Mouse (Mus musculus) megakaryocyte progenitor cell, adult 5-6 weeks (primary cell): ENCODE data around the gene Calu. TPM values are rescaled to one million over a fixed set of nuclear protein-coding genes. Genes with fewer than 3 reads are reported as not detected.
"Not testable (repeated sequence)": the region's sequence is repeated elsewhere in the genome, so short reads cannot be mapped to it uniquely, and the experiment has no call there.

Experiments used
- ATAC-seq: replicated peaks from 2 replicates; pipeline ENCODE4 v1.8.0; 2016; ENCODE audit warnings: mild to moderate bottlenecking, moderate TSS enrichment, inconsistent platforms; ENCODE audit not compliant: poor library complexity
- total RNA-seq, 2 experiments: library from RNA; stranded (forward) in 1 of 2; stranded (reverse) in 1 of 2; fragments of 157-497, 149-512 nt in 1 of 2; fragments of 200-1000 nt in 1 of 2; gene quantifications; 2 replicates each; pipeline versions ENCODE4 v1.2.3 to v1.2.4; 2015 to 2017

The Calu gene
- total RNA-seq (2015) (84.9 and 85.3 TPM in 2 replicates), total RNA-seq (2017) (211 TPM in 2 replicates)

- ATAC-seq: peak; percentile 94
Measured at GRCm38 (mm10) chr6:29347665-29348370, at the start of gene Calu. Gene Calu (plus strand): TSS chr6:29348069.

GRCm38 (mm10) chr6:29299112-29299511, 48.8 kb upstream of the Calu start:
- ATAC-seq: no peak

GRCm38 (mm10) chr6:29303251-29303650, 44.6 kb upstream of the Calu start:
- ATAC-seq: no peak

DNA sequence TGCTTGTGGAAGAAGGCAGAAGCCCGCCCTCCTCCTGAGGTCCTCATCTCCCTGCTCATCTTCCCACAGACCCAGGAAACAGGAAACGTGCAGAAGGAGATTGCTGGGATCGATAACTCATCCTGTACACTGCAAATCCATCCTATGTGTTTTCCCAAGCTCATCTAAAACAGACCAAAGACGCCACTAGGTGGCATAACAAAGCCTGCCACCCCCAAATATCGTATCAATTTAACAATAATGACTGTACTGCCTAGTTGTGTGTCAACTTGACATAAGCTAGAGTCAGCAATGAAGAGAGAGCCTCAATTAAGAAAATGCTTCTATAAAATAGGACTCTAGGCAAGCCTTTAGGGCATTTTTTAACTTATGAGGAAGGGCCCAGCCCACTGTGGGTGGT, 44.1 kb upstream of the Calu start:
- no peak for ATAC-seq

- ATAC-seq: no peak
Measured at GRCm38 (mm10) chr6:29305462-29305861, 42.4 kb upstream of the Calu start.

DNA sequence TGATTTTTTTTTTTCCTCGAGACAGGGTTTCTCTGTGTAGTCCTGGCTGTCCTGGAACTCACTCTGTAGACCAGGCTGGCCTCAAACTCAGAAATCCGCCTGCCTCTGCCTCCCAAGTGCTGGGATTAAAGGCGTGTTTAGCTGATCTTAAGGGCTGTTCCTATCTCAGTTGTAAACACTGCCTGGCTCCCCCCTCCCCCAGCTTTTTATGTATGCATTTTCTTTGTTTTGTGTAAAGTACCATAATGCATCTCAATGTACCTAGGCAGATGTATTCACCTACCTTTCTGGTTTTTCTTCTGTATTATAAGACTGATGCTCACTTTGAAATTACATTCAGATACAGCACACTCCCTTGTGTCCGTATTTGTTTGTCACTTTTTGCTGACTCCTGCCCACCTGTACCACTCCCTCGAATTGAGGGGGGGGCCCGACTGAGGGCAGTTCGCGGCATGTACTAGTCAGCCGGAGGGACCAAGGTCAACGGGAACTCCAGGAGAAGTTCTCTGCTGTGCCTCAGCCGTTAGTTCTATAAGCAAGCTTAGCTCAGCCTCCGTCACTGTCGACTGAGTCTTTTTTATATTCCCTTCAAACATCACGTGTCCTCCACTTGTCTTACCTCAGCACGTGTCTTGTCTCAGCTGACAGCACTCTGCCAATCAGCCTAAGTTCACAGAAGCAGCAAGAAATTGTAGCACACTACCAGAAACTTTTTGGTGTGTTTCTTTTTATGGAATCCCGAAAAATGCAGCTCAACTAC, 38.8 kb upstream of the Calu start:
- ATAC-seq: no peak

- no peak for ATAC-seq
Measured at GRCm38 (mm10) chr6:29313690-29314202, 34.1 kb upstream of the Calu start.

DNA sequence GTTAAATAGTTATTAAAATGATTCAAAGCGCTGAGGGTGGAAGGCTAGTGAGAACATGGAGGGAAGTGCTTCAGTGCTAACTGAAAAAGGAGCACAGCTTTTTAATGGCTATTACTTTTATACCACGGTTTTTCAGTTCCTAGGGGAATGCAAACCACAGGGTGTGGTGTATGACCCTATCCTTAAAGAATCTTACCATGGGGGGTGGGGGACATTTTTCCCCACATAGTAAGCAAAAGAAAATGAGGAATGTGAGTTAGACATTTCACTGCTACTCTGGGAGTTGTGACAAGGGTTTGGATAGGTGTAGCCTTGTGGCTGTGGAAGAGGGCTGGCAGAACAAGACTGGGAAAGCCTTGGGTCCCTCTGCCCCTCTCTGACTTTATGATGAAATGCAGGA, 30.6 kb upstream of the Calu start:
- no peak for ATAC-seq

DNA sequence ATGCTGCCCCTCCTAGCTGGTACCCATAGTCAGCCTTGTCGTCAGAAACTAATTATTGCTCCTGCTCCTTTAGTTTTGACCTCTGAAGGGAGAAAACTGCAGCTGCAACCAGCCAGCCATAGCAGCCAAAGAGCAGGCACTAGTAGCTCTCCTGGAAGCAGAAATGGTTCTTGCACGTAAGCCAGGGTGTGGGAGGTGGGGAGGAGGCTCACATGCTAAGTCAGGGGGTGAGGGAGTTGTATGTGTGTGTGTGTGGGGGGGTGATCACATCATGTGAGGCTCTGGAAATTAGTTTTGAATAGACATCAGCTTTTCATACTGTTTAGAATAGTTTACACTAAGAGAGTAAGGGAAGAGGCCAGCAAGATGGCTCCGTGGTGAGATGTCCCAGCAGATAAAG, 29.9 kb upstream of the Calu start:
- no peak for ATAC-seq

- no peak for ATAC-seq
Measured at GRCm38 (mm10) chr6:29318879-29319278, 29.0 kb upstream of the Calu start, which contains the start of gene Fam71f1. Gene Fam71f1 (plus strand): TSS chr6:29319140.

DNA sequence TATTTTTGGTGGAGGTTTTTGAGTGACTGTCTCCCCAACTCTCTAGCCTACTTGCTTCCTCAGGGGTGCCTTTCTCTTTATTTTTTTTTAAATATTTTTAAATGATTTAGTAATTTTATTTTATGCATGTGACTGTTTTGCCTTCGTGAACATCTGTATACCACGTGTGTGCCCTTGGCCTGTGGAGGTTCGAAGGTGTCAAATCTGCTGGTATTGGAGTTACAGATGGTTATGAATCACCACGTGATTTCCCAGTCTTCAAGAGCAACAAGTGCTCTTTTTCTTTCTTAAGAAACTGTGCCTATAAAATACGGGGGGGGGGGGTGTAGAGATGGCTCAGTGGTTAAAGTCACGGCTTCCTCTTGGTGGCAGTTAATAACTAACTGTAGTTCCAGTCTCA, 26.3 kb upstream of the Calu start:
- ATAC-seq: no peak

DNA sequence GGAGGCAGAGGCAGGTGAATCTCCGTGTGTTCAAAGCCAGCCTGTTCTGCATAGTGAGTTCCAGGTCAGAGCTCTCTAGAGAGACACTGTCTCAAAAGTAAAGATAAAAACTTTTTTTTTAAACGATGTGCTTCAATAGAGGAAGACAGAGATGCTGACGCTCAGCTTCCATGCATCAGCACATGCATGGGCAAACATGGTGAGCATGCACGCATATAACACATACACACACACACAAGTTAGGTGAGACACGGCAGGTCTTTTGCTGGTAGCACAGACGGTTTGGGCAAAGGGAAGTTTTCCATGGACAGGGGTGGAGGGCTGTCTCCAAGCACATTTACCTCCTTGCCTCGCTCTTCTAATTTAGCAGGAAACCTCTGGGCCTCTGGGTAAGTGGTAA, 25.7 kb upstream of the Calu start:
- no peak for ATAC-seq

DNA sequence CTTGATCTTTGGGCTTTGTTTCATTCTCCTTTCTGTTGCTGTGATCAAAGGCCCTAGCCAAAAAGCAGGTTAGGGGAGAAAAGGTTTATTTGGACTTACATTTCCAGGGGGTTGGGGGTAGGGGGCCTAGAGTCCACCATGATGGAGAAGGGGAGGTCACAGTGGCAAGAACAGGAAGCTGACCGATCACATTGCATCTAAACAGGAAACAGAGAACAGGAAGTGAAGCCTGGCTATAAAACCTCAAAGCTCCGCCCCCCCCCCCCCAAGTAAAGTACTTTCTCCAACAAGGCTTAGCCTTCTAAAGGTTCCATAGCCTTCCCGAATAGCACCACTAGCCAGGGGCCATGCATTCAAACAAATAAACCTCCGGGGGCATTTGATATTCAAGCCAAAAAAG, 25.1 kb upstream of the Calu start:
- 0 out of 2 replicates have a peak, but pooled peaks have one; percentile 34 for ATAC-seq

DNA sequence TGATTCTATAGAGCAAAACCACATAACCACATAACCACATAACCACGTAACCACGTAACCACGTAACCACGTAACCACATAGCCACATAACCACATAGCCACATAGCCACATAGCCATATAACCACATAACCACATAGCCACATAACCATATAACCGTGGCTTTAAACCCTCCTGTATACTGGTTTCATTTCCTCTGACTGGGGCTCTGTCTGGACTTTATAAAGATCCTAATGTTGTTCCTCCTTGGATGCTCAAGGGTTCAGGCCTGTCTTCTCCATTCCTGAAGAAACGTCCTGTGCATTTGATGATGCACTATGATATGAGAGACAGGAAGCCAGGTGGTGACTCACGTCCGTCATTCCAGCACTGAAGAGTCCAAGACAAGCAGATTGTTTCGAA, 20.9 kb upstream of the Calu start:
- peak; percentile 23; the same call in 1 of the 2 replicates for ATAC-seq

- peak; percentile 42 for ATAC-seq
Measured at GRCm38 (mm10) chr6:29329514-29329913, 18.4 kb upstream of the Calu start.

DNA sequence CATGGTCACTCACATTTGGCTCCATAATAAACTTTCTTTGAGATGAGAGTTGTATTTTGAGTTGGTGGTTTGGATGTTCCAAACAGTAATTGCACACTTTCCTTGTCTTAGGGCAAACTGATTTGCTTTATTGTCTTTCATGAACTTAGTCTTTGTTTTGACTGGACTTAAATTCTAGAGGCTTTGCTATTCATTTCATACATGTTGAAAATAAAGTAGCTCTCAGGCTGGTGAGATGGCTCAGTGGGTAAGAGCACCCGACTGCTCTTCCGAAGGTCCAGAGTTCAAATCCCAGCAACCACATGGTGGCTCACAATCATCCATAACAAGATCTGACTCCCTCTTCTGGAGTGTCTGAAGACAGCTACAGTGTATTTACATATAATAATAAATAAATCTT, 1.4 kb upstream of the Calu start:
- not testable (repeated sequence) for ATAC-seq

DNA sequence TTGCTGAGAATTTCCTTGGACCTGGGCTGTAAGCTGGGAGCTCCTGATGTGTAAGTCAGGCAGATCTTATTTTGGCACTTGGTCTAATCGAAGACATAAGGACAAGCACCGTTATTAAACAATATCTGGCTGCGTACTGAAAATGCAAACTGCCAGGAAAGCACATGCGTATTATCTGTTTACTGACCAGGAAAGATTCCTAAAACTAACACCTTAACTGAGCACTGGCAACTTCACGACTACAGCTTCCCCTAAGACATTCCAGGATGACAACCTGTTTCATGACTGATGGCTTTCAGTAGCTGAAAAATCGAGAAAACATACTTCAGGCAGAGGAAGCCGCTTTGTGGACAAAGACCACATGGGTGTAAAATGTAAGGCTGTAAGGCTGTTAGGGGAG, 680 bp upstream of the Calu start:
- ATAC-seq: no peak

- peak; percentile 2; the same call in 1 of the 2 replicates for ATAC-seq
Measured at GRCm38 (mm10) chr6:29348371-29348724, 479 bp downstream of the Calu start.

- ATAC-seq: no peak
Measured at GRCm38 (mm10) chr6:29351613-29352012, 3.7 kb downstream of the Calu start.

- peak; percentile 52 for ATAC-seq
Measured at GRCm38 (mm10) chr6:29352816-29353215, 4.9 kb downstream of the Calu start.

GRCm38 (mm10) chr6:29359386-29359785, 11.5 kb downstream of the Calu start:
- no peak for ATAC-seq

DNA sequence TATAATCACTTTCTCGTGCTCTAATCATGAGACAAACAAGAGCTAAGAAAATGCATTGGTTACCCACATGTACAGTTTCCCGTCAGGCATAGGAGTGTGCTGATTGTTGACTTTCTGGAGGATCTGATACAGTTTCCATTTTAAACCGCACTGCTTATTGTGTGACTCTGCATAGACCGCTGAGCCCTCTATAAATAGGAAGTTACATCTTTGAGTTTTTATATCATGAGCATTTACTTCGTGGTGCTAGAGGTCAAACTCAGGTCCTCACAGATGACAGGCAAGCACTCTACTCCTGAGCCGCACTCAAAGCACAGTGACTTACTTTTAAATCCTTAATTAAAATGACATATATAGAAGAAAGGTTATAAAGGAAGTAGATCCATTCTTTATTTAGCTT, 12.3 kb downstream of the Calu start:
- no peak for ATAC-seq
